Mouse (Mus musculus): ENCODE data around the gene Gm20388. TPM values are rescaled to one million over a fixed set of nuclear protein-coding genes. Genes with fewer than 3 reads are reported as not detected.
"Not testable (repeated sequence)": the region's sequence is repeated elsewhere in the genome, so short reads cannot be mapped to it uniquely, and the experiment has no call there.

The Gm20388 gene
- polyA plus RNA-seq, 1 experiment from 2014 or later: 4.4 TPM

- no peak for ATAC-seq
- H3K36me3 ChIP-seq: peaks cover 43% of the 10 kb centered on the region
- H3K4me3 ChIP-seq (replicated peaks): no peak overlapping the region
- peaks cover 27% of the 10 kb centered on the region for H3K4me1 ChIP-seq (replicated peaks)
- no peak overlapping the region for H3K27ac ChIP-seq
- H3K9me3 ChIP-seq: no peaks in the 10 kb centered on the region
- peaks cover 4% of the 10 kb centered on the region for H3K27me3 ChIP-seq
- H3K4me2 ChIP-seq (replicated peaks): no peak overlapping the region
- 100% methylated on average over 1 of the region's 1 CpGs for WGBS
- H3K9ac ChIP-seq (replicated peaks): no peak overlapping the region
These were observed 3317.8 kb downstream of the Gm20388 start for GRCm38 (mm10) chr8:123228416-123228815.

- H3K4me3 ChIP-seq (replicated peaks); H3K4me2 ChIP-seq (replicated peaks); H3K9me3 ChIP-seq; H3K27ac ChIP-seq; H3K9ac ChIP-seq (replicated peaks); ATAC-seq: not testable (repeated sequence)
- Histone ChIP-seq H3K4me1 (replicated peaks) (peaks cover 30% of the 10 kb centered on the region), H3K36me3 (peaks cover 43% of the 10 kb centered on the region), H3K27me3 (peaks cover 24% of the 10 kb centered on the region)
- WGBS: 91% methylated on average over 11 of the region's 11 CpGs
These were observed 3319.7 kb downstream of the Gm20388 start for GRCm38 (mm10) chr8:123230326-123230725.

- H3K9me3 ChIP-seq: no peaks in the 10 kb centered on the region
- H3K27ac ChIP-seq: no peak overlapping the region
- H3K9ac ChIP-seq (replicated peaks): no peak overlapping the region
- no peak overlapping the region for H3K4me3 ChIP-seq (replicated peaks)
- 73% methylated on average over 5 of the region's 5 CpGs for WGBS
- H3K36me3 ChIP-seq: peaks cover 41% of the 10 kb centered on the region
- peaks cover 30% of the 10 kb centered on the region for H3K4me1 ChIP-seq (replicated peaks)
- no peak overlapping the region for H3K4me2 ChIP-seq (replicated peaks)
- ATAC-seq: no peak
- H3K27me3 ChIP-seq: peaks cover 37% of the 10 kb centered on the region
These were observed 3321.1 kb downstream of the Gm20388 start for GRCm38 (mm10) chr8:123231742-123232141.

GRCm38 (mm10) chr8:123232553-123232952 lies 3321.9 kb downstream of the Gm20388 start:
- ATAC-seq: no peak
- Histone ChIP-seq H3K4me2 (replicated peaks) (no peak overlapping the region), H3K36me3 (peaks cover 33% of the 10 kb centered on the region), H3K4me3 (replicated peaks) (no peak overlapping the region), H3K9ac (replicated peaks) (no peak overlapping the region), H3K27ac (no peak overlapping the region), H3K4me1 (replicated peaks) (peaks cover 30% of the 10 kb centered on the region), H3K27me3 (peaks cover 41% of the 10 kb centered on the region), H3K9me3 (no peaks in the 10 kb centered on the region)
- 46% methylated on average over 7 of the region's 7 CpGs for WGBS

- no peak overlapping the region for H3K9ac ChIP-seq (replicated peaks)
- H3K4me1 ChIP-seq (replicated peaks): peaks cover 30% of the 10 kb centered on the region
- H3K36me3 ChIP-seq: peaks cover 26% of the 10 kb centered on the region
- H3K9me3 ChIP-seq: no peaks in the 10 kb centered on the region
- no peak overlapping the region for H3K4me2 ChIP-seq (replicated peaks)
- no peak overlapping the region for H3K27ac ChIP-seq
- peaks cover 41% of the 10 kb centered on the region for H3K27me3 ChIP-seq
- no peak for ATAC-seq
- no peak overlapping the region for H3K4me3 ChIP-seq (replicated peaks)
- 55% methylated on average over 13 of the region's 13 CpGs for WGBS
These were observed 3322.7 kb downstream of the Gm20388 start for GRCm38 (mm10) chr8:123233300-123233699.

- WGBS: 82% methylated on average over 11 of the region's 11 CpGs
- no peak for ATAC-seq
These were observed 3323.1 kb downstream of the Gm20388 start for GRCm38 (mm10) chr8:123233760-123234159.

GRCm38 (mm10) chr8:123234918-123235519 lies 3324.4 kb downstream of the Gm20388 start:
- ATAC-seq: peak; percentile 12
- peak overlapping the region; percentile 42 for H3K4me3 ChIP-seq (replicated peaks)
- H3K27me3 ChIP-seq: peaks cover 41% of the 10 kb centered on the region
- 29% methylated on average over 13 of the region's 13 CpGs for WGBS
- peak overlapping the region; percentile 74 for H3K4me2 ChIP-seq (replicated peaks)
- H3K9me3 ChIP-seq: no peaks in the 10 kb centered on the region
- H3K36me3 ChIP-seq: peaks cover 10% of the 10 kb centered on the region
- peaks cover 30% of the 10 kb centered on the region for H3K4me1 ChIP-seq (replicated peaks)
- H3K9ac ChIP-seq (replicated peaks): peak overlapping the region; percentile 68
- H3K27ac ChIP-seq: no peak overlapping the region

More at GRCm38 (mm10) chr8:123233760-123234159, 3323.1 kb downstream of the Gm20388 start:
- Histone ChIP-seq H3K9me3 (no peaks in the 10 kb centered on the region), H3K4me1 (replicated peaks) (peaks cover 30% of the 10 kb centered on the region), H3K9ac (replicated peaks) (no peak overlapping the region), H3K4me2 (replicated peaks) (no peak overlapping the region), H3K36me3 (peaks cover 21% of the 10 kb centered on the region), H3K4me3 (replicated peaks) (no peak overlapping the region), H3K27ac (no peak overlapping the region), H3K27me3 (peaks cover 41% of the 10 kb centered on the region)

GRCm38 (mm10) chr8:123235520-123236497 lies 3325.2 kb downstream of the Gm20388 start, which contains the start of gene Spata2l:
Spata2l (minus strand) TSS chr8:123236233.
- H3K4me3 ChIP-seq (replicated peaks): peak within 1 kb of the TSS; percentile 42
- peaks cover 41% of the 10 kb centered on the region for H3K27me3 ChIP-seq
- peak within 1 kb of the TSS; percentile 68 for H3K9ac ChIP-seq (replicated peaks)
- H3K36me3 ChIP-seq: 0 out of 2 replicates have a peak, but pooled peaks cover 3% of the 10 kb centered on the region
- ATAC-seq: peak; percentile 73
- H3K9me3 ChIP-seq: no peaks in the 10 kb centered on the region
- H3K27ac ChIP-seq: no peak within 1 kb of the TSS
- H3K4me1 ChIP-seq (replicated peaks): peaks cover 30% of the 10 kb centered on the region
- 1% methylated on average over 56 of the region's 57 CpGs for WGBS
- peak within 1 kb of the TSS; percentile 74 for H3K4me2 ChIP-seq (replicated peaks)

GRCm38 (mm10) chr8:123239398-123239797 lies 3328.8 kb downstream of the Gm20388 start:
- peaks cover 27% of the 10 kb centered on the region for H3K27me3 ChIP-seq
- H3K4me3 ChIP-seq (replicated peaks): no peak overlapping the region
- H3K9ac ChIP-seq (replicated peaks): no peak overlapping the region
- H3K27ac ChIP-seq: no peak overlapping the region
- peaks cover 31% of the 10 kb centered on the region for H3K36me3 ChIP-seq
- 83% methylated on average over 10 of the region's 10 CpGs for WGBS
- no peak overlapping the region for H3K4me2 ChIP-seq (replicated peaks)
- no peaks in the 10 kb centered on the region for H3K9me3 ChIP-seq
- peaks cover 21% of the 10 kb centered on the region for H3K4me1 ChIP-seq (replicated peaks)
- ATAC-seq: no peak

GRCm38 (mm10) chr8:123242107-123242923 lies 3331.7 kb downstream of the Gm20388 start:
- Histone ChIP-seq H3K4me3 (replicated peaks) (no peak overlapping the region), H3K9ac (replicated peaks) (no peak overlapping the region), H3K27ac (no peak overlapping the region), H3K9me3 (no peaks in the 10 kb centered on the region), H3K36me3 (peaks cover 61% of the 10 kb centered on the region), H3K27me3 (no peaks in the 10 kb centered on the region), H3K4me2 (replicated peaks) (no peak overlapping the region), H3K4me1 (replicated peaks) (no peaks in the 10 kb centered on the region)
- no peak for ATAC-seq
- WGBS: 92% methylated on average over 7 of the region's 7 CpGs

GRCm38 (mm10) chr8:123243053-123243452 lies 3332.4 kb downstream of the Gm20388 start:
- ATAC-seq: no peak
- Histone ChIP-seq H3K4me1 (replicated peaks) (no peaks in the 10 kb centered on the region), H3K4me3 (replicated peaks) (no peak overlapping the region), H3K9me3 (no peaks in the 10 kb centered on the region), H3K27me3 (no peaks in the 10 kb centered on the region), H3K27ac (no peak overlapping the region), H3K4me2 (replicated peaks) (no peak overlapping the region), H3K9ac (replicated peaks) (no peak overlapping the region), H3K36me3 (peaks cover 68% of the 10 kb centered on the region)
- WGBS: 70% methylated on average over 11 of the region's 11 CpGs

Measured in midbrain, embryonic 13.5 days (tissue).